In the genomic region with DNA sequence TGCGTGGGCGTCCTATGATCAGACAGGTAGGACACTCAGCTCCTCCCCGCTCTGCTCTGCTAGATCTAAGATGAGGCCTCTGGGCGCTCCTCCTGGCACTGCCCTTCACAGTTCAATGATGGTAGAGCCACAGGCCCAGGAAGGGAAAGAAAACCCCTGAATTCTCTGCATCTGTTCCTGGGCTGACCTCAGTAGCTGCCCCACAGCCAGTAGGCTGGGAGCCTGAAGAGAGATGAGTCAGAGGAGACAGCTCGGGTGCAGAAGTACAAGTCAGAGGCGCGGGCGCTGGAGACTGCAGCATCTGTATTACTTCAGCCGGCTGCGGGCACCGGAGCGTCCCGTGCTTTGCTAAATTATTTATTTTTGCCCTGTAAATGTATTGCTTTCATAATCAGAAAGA, we compare ENCODE assay signal across 8 mouse cellular contexts. TPM values are rescaled to one million over a fixed set of nuclear protein-coding genes. Genes with fewer than 3 reads are reported as not detected.
DNase-seq lines count a peak whose midpoint lies in the region; ATAC-seq lines count a peak whose summit lies in the region.

No protein-coding gene starts in this region.

- no peak for ATAC-seq in monocyte, adult 5-6 weeks (replicated peaks; ENCODE audit: insufficient number of reproducible peaks, low FRiP score, low TSS enrichment, poor library complexity, severe bottlenecking)
- no peak for ATAC-seq in megakaryocyte, adult 5-6 weeks (ENCODE audit: poor library complexity, severe bottlenecking)

- DNase-seq in layer of hippocampus, postnatal 10 days (ENCODE audit: low spot score in 2 of 2): peak; percentile 25 to 35
- DNase-seq in layer of hippocampus, adult 9-10 months (ENCODE audit: low spot score): no peak
- DNase-seq in adrenal gland, postnatal 10 days: peak; percentile 82
- DNase-seq in gastrocnemius, postnatal 10 days: peak; percentile 83
- DNase-seq in kidney, adult 11 months: peak; percentile 76
- peak; percentile 81 for DNase-seq in lung, postnatal 10 days

RNA-seq across cellular contexts. Expression of a gene that starts 11.4 kb away (rescaled TPM):
- total RNA-seq in layer of hippocampus, postnatal 10 days (2021): 1 to 10 TPM; 1.9 to 2.4 TPM
- 10 to 100 TPM; 10.7 to 14.9 TPM for total RNA-seq in adrenal gland, postnatal 10 days (2021)
- 10 to 100 TPM; 13.1 to 18.0 TPM for total RNA-seq in gastrocnemius, postnatal 10 days (2021)
- 116 to 119 TPM (median 118 TPM) in 3 replicates for total RNA-seq in monocyte, adult 5-6 weeks (2017)
- total RNA-seq in megakaryocyte, adult 5-6 weeks (2015): 147 and 149 TPM in 2 replicates
- 224 and 228 TPM in 2 replicates for total RNA-seq in megakaryocyte, adult 5-6 weeks (2017)

RNA-seq across cellular contexts. Expression of a gene that starts 14.6 kb away (rescaled TPM):
- total RNA-seq in layer of hippocampus, postnatal 10 days (2021): not detected
- total RNA-seq in adrenal gland, postnatal 10 days (2021): not detected
- total RNA-seq in gastrocnemius, postnatal 10 days (2021): under 1 TPM in 1 of 2 experiments, not detected in 1; 0.14 TPM
- total RNA-seq in monocyte, adult 5-6 weeks (2017): 0.39 TPM in 1 of 3 replicates, not detected in the others
- total RNA-seq in megakaryocyte, adult 5-6 weeks (2015): 0.09 TPM in 1 of 2 replicates, not detected in the other
- 0.26 and 0.37 TPM in 2 replicates for total RNA-seq in megakaryocyte, adult 5-6 weeks (2017)

RNA-seq across cellular contexts. Expression of a gene that starts 35.6 kb away (rescaled TPM):
- 100 to 1,000 TPM; 325 to 347 TPM for total RNA-seq in layer of hippocampus, postnatal 10 days (2021)
- 100 to 1,000 TPM; 156 to 174 TPM for total RNA-seq in adrenal gland, postnatal 10 days (2021)
- total RNA-seq in gastrocnemius, postnatal 10 days (2021): 100 to 1,000 TPM in 1 of 2 experiments, 10 to 100 TPM in 1; 94.7 to 106 TPM
- total RNA-seq in monocyte, adult 5-6 weeks (2017): 320 to 466 TPM (median 446 TPM) in 3 replicates
- 387 and 421 TPM in 2 replicates for total RNA-seq in megakaryocyte, adult 5-6 weeks (2015)
- 615 and 637 TPM in 2 replicates for total RNA-seq in megakaryocyte, adult 5-6 weeks (2017)
